Mouse (Mus musculus) embryonic fibroblast, embryonic 13.5 days (primary cell): ENCODE data around the gene Slc16a11.

Source experiments
- CTCF ChIP-seq: IDR thresholded peaks from 2 replicates; pipeline ENCODE4 v1.5.1; 2011; ENCODE audit warnings: mild to moderate bottlenecking, control low read depth, low read length, moderate library complexity, borderline replicate concordance; ENCODE audit not compliant: insufficient read depth
- POLR2A ChIP-seq: IDR thresholded peaks from 2 replicates; pipeline ENCODE4 v1.6.1; 2011; ENCODE audit warnings: low read depth, mild to moderate bottlenecking, control low read depth, low read length, moderate library complexity

- TF ChIP-seq CTCF (no peak), POLR2A (0 out of 2 replicates have a peak, but pooled peaks have one; percentile 7)
Measured at GRCm38 (mm10) chr11:70236717-70237116, 24.2 kb downstream of the Slc16a11 start.
